Mouse (Mus musculus): ENCODE results near the gene Nfx1.

DNA sequence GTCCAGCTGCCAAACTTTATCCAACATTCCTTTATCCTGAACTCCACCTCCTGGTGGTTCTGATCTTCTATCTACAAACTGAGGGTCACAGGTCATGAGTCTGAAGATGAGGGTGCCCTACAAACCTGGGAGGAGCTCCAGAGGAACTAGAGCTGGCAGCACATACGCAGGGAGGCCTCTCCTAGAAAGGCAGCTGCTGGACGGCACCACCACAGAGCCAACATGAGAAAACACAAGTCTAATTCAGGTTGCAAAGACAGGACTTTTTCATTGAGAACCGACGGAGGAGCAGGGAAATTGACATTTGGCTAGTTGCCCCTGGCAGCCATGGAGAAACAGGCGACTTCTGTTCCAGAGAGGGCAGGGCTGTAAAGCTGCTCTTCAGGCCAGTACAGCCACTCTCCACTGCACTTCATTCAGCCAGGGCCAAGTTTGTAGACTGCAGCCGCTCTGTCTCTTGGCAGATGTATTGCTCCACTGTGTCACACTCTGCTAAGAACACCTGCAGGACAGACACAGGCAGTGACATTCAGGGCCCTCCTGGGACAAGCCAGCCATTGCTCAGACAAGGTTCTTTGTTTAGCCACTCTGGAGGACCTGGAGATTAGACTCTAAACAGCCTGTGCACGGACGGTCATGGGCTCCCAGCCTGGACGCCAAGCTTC is 34.4 kb upstream of the Nfx1 start:
- TF ChIP-seq CTCF (IDR thresholded peaks at IDR 0.05) = 0 out of 2 replicates have a peak, but pooled peaks have one; percentile 12
- TF ChIP-seq EP300 (IDR thresholded peaks at IDR 0.05; ENCODE audit: insufficient read depth, low read depth, low read length) = no peak
